Mouse (Mus musculus): ENCODE measurements around the gene Fam178b.

DNA sequence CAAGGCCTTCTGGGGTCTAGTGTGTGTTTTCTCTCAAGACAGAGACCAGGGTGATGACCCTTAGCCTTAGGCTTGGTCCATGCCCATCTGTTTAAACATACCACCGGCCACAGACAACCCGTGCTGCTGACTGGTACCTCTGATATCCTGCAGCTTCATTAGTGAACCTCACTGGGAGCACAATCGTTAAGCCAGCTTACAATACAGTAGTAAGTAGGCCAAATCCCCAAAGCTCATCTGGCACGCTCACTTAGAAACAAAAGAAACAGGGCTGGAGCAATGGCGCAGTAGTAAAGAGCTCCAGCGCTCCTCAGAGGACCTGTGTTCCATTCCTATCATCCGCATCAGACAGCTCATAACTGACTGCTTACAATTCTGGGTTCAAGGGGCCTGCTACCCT is 2.1 kb downstream of the Fam178b start:
- TF ChIP-seq CTCF (IDR thresholded peaks at IDR 0.05; ENCODE audit: low read depth, low read length), result no peak
- TF ChIP-seq POLR2AphosphoS5 (IDR thresholded peaks at IDR 0.05; ENCODE audit: insufficient replicate concordance, low read depth, low read length), result no peak

Measured in G1E (cell line).